Mouse (Mus musculus) heart, postnatal 0 days (tissue): ENCODE measurements at regions not wholly inside any gene's neighbourhood (a gene's known extent, or its start where the extent isn't known, plus 50 kb on each side); places are given as distances from the start of the nearest gene placed in this dataset.

Source experiments
- ATAC-seq: fragments of 200-750 bp; cut with Nextera tagmentation; 2 replicates; pipeline ENCODE4 v1.8.0; 2017; ENCODE audit warnings: low read depth, moderate number of reproducible peaks, moderate library complexity; ENCODE audit not compliant: insufficient read depth
- DNase-seq: peaks from one replicate; pipeline ENCODE4 v3.0.0-alpha.2; 2016; ENCODE audit warnings: low spot score
- H3K27ac ChIP-seq: fragments of 300-500 bp; sonication (generic); 2 replicates; pipeline ENCODE4 v1.5.1; 2014; ENCODE audit warnings: low read depth, mild to moderate bottlenecking
- H3K27me3 ChIP-seq: fragments of 300-500 bp; sonication (generic); 2 replicates; pipeline ENCODE4 v1.6.1; 2014; ENCODE audit warnings: low read length, mixed read lengths; ENCODE audit not compliant: control insufficient read depth, insufficient read depth
- H3K36me3 ChIP-seq: fragments of 300-500 bp; sonication (generic); replicated peaks from 2 replicates; pipeline ENCODE4 v1.6.1; 2014; ENCODE audit warnings: low read length, mixed read lengths; ENCODE audit not compliant: control insufficient read depth, insufficient read depth
- H3K4me1 ChIP-seq: fragments of 300-500 bp; sonication (generic); 2 replicates; pipeline ENCODE4 v1.6.1; 2014; ENCODE audit warnings: antibody characterized with exemption; ENCODE audit not compliant: control insufficient read depth, insufficient read depth
- H3K4me2 ChIP-seq: fragments of 300-500 bp; sonication (generic); 2 replicates; pipeline ENCODE4 v1.6.1; 2014; ENCODE audit warnings: low read depth, mild to moderate bottlenecking, low read length, moderate library complexity
- H3K4me3 ChIP-seq: fragments of 300-500 bp; sonication (generic); 2 replicates; pipeline ENCODE4 v1.5.1; 2014; ENCODE audit warnings: low read depth, low read length
- H3K9ac ChIP-seq: fragments of 300-500 bp; sonication (generic); replicated peaks from 2 replicates; pipeline ENCODE4 v1.6.1; 2014; ENCODE audit warnings: low read depth, low read length, mixed read lengths
- H3K9me3 ChIP-seq: fragments of 300-500 bp; sonication (generic); replicated peaks from 2 replicates; pipeline ENCODE4 v1.6.1; 2016; ENCODE audit warnings: low read length; ENCODE audit not compliant: control insufficient read depth
- CTCF ChIP-seq: IDR thresholded peaks from 2 replicates; pipeline ENCODE4 v1.5.1; 2016; ENCODE audit warnings: antibody characterized with exemption, control low read depth, low read depth
- EP300 ChIP-seq: IDR thresholded peaks from 2 replicates; pipeline ENCODE4 v1.6.1; 2016; ENCODE audit warnings: antibody characterized with exemption, low read depth
- WGBS: fragments of 180-500 bp; shearing (Covaris S2); extraction: QIAGEN DNeasy Blood & Tissue Kit; methylation state at CpG from one replicate; pipeline ENCODE4 v1.1.7; 2014; 5-methylcytosine and 5-hydroxymethylcytosine counted together

DNA sequence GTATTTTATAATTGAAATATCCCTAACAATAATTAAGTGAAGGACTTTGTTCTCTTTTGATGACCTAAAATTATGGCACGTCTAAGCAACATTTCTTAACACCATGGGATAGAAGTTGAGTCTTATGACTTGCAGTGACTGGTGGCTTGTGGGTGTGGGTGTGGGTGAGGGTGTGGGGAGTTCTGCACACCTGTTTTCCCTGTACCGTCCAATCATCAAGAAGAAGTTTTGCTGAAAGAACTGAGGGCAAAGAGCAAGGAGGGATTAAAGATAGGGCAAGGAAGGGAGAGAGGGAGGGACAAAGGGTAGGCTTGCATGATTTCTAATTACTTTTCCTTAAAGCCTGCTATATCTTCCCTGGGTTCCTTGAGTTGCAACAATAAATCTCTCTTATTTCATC is 278.5 kb upstream of the Slc30a5 start:
- Histone ChIP-seq H3K9ac (no peak overlapping the region), H3K4me1 (no peaks in the 10 kb centered on the region), H3K27me3 (no peaks in the 10 kb centered on the region), H3K9me3 (no peaks in the 10 kb centered on the region), H3K4me2 (no peak overlapping the region), H3K27ac (no peak overlapping the region), H3K36me3 (no peaks in the 10 kb centered on the region), H3K4me3 (no peak overlapping the region)
- 76% methylated on average over 2 of the region's 2 CpGs for WGBS
- ATAC-seq (no peak), DNase-seq (no peak)
- no peak for TF ChIP-seq EP300
- TF ChIP-seq CTCF: no peak

DNA sequence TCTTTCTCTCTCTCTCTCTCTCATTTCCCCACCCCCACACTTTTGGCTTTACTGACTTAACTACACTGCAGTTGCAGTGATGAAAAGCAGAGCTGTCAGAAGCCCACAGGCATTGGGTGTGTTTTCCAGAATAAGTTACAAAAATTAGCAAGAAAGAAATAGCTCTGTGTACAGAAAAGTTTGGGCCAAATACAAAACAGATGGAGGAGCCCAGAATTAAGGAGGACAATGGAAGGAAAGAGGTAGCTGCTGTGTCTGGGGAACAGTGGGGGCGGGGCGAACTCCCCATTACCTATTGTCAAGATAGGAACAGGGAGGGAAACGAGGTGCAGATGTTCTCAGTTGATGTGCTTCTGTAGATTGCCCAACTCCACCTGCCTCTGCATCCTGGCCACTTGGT is 267.4 kb upstream of the Slc30a5 start:
- no peak overlapping the region for H3K4me2 ChIP-seq
- TF ChIP-seq EP300 (no peak), CTCF (no peak)
- no peak overlapping the region for H3K4me3 ChIP-seq
- H3K9me3 ChIP-seq: no peaks in the 10 kb centered on the region
- no peaks in the 10 kb centered on the region for H3K27me3 ChIP-seq
- no peak overlapping the region for H3K27ac ChIP-seq
- no peaks in the 10 kb centered on the region for H3K4me1 ChIP-seq
- H3K36me3 ChIP-seq: no peaks in the 10 kb centered on the region
- DNase-seq: no peak
- WGBS: 61% methylated on average over 3 of the region's 3 CpGs
- H3K9ac ChIP-seq: no peak overlapping the region
- no peak for ATAC-seq

DNA sequence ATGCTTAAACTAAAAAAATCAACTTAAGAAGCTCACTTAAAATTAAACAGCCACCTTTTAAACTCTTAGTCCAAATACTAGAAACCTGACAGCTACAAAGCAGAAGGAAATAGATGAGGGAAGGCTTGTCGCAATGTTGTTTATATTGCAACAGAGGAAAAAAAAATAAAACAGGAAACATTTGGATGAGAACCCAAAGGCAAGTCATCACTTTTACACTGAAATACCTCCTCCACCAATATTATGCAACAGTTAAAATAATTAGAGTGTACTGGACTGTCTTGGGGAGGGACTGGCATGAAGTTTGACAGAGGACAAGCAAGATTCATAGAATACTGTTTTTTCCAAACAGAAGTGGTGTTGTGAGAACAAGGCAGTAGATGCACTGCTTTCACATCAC is 263.6 kb upstream of the Slc30a5 start:
- Histone ChIP-seq H3K9ac (no peak overlapping the region), H3K4me3 (no peak overlapping the region), H3K4me2 (no peak overlapping the region), H3K27me3 (no peaks in the 10 kb centered on the region), H3K9me3 (no peaks in the 10 kb centered on the region), H3K36me3 (no peaks in the 10 kb centered on the region), H3K4me1 (no peaks in the 10 kb centered on the region), H3K27ac (no peak overlapping the region)
- ATAC-seq: no peak
- no peak for TF ChIP-seq EP300
- TF ChIP-seq CTCF: no peak
- DNase-seq: no peak
- WGBS: 60% methylated on average over 1 of the region's 1 CpGs

DNA sequence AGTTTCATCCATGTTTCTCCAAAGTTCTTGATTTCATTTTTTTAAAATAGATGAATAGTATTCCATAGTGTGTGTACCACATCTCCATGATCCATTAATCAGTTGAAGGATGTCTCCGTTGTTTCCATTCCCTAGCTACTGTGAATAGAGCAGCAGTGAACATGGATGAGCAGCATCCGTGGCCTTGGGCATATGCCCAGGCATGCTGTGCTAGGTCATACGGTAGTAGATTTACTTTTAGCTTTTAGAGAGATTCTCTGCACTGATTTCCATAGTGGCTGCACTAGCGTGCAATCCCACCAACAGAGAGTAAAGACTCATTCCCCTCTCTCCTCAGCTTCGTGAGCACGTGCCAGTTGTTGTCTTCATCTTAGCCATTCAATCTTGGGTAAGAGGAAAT is 263.0 kb upstream of the Slc30a5 start:
- Histone ChIP-seq H3K9me3 (no peaks in the 10 kb centered on the region), H3K9ac (no peak overlapping the region), H3K4me2 (no peak overlapping the region), H3K36me3 (no peaks in the 10 kb centered on the region), H3K27me3 (no peaks in the 10 kb centered on the region), H3K4me3 (no peak overlapping the region), H3K4me1 (no peaks in the 10 kb centered on the region), H3K27ac (no peak overlapping the region)
- no peak for ATAC-seq
- no peak for DNase-seq
- TF ChIP-seq EP300 (no peak), CTCF (no peak)
- WGBS: 82% methylated on average over 6 of the region's 6 CpGs

DNA sequence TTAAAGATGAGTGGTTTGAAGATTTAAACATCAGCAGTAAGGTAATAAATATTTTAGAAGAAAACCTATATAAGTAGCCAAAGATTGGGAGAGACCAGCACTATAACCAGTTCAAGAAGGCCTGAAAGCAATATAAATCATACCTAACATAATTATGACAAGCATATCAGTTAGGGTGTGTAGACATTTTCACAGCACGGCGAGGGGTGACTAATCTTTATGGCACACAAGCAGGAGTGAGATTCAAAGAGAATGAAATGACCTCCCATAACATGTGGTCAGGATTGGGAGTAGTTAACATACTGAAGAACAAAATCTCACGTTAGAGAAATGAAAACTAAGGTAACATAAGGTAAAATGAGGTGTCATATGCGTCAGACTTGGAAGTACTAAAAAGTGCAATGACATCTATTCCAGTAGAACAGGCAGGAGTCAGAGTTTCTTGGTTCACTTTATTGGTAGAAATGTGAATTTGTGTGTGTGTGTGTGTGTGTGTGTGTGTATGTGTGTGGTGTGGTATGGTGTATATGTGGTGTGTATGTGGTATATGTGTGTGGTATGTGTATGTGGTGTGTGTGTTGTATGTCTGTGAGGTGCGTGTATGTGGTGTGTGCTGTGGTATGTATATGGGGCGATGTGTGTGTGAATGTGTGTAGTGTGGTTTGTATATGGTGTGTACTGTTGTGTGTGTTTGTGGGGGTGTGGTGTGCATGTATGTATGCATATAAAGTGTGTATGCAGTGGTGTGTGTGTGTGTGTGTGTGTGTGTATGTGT is 262.0 kb upstream of the Slc30a5 start:
- Histone ChIP-seq H3K27ac (no peak overlapping the region), H3K36me3 (no peaks in the 10 kb centered on the region), H3K9ac (no peak overlapping the region), H3K4me3 (no peak overlapping the region), H3K9me3 (no peaks in the 10 kb centered on the region), H3K27me3 (no peaks in the 10 kb centered on the region), H3K4me2 (no peak overlapping the region), H3K4me1 (no peaks in the 10 kb centered on the region)
- no peak for TF ChIP-seq CTCF
- no peak for TF ChIP-seq EP300
- no peak for DNase-seq
- WGBS: 85% methylated on average over 6 of the region's 6 CpGs
- ATAC-seq: no peak

DNA sequence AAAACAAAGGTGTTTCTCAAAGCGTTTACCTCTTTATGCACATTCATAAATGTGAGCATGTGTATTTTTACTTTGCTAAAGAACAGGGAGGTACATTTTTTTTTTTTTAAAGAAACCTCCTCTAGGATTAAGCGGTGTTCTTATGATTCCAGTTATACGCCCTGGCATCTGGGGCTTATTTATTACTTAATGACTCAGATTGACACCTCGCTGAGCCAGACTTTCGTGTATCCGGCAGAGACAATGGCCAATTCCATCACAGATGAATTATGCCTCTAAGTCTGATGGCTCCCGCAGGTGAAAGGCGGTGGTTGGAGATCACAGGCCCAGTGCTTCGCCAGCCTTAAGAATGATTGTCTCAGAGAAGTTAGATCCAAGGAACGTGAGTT is 259.5 kb upstream of the Slc30a5 start:
- ATAC-seq (no peak), DNase-seq (no peak)
- Histone ChIP-seq H3K4me2 (no peak overlapping the region), H3K9me3 (no peaks in the 10 kb centered on the region), H3K36me3 (no peaks in the 10 kb centered on the region), H3K9ac (no peak overlapping the region), H3K4me1 (no peaks in the 10 kb centered on the region), H3K4me3 (no peak overlapping the region), H3K27ac (no peak overlapping the region), H3K27me3 (no peaks in the 10 kb centered on the region)
- TF ChIP-seq EP300: no peak
- TF ChIP-seq CTCF: no peak
- WGBS: 89% methylated on average over 10 of the region's 10 CpGs
